Mouse (Mus musculus): ENCODE data around the gene Crim1. TPM values are rescaled to one million over a fixed set of nuclear protein-coding genes. Genes with fewer than 3 reads are reported as not detected.

Gene Crim1
- polyA plus RNA-seq, 1 experiment from 2014 or later = 3.3 TPM

- Histone ChIP-seq H3K4me3 (no peak overlapping the region), H3K27me3 (replicated peaks) (no peaks in the 10 kb centered on the region), H3K27ac (ENCODE audit: poor library complexity, severe bottlenecking) (no peak overlapping the region), H3K9me3 (replicated peaks) (no peaks in the 10 kb centered on the region), H3K9ac (no peak overlapping the region), H3K4me1 (replicated peaks) (peaks cover 16% of the 10 kb centered on the region), H3K36me3 (no peaks in the 10 kb centered on the region), H3K4me2 (no peak overlapping the region)
- WGBS = 60% methylated on average over 5 of the region's 5 CpGs
- ATAC-seq (ENCODE audit: insufficient number of reproducible peaks, low FRiP score) = no peak
Observed at GRCm38 (mm10) chr17:78211881-78212280, 11.8 kb downstream of the Crim1 start.

- Histone ChIP-seq H3K27ac (ENCODE audit: poor library complexity, severe bottlenecking) (no peak overlapping the region), H3K36me3 (no peaks in the 10 kb centered on the region), H3K27me3 (replicated peaks) (no peaks in the 10 kb centered on the region), H3K4me2 (no peak overlapping the region), H3K4me3 (no peak overlapping the region), H3K4me1 (replicated peaks) (peaks cover 17% of the 10 kb centered on the region), H3K9ac (no peak overlapping the region), H3K9me3 (replicated peaks) (no peaks in the 10 kb centered on the region)
- ATAC-seq (ENCODE audit: insufficient number of reproducible peaks, low FRiP score) = no peak
- WGBS = 55% methylated on average over 6 of the region's 6 CpGs
Observed at GRCm38 (mm10) chr17:78213128-78213527, 13.1 kb downstream of the Crim1 start.

- no peaks in the 10 kb centered on the region for H3K36me3 ChIP-seq
- peaks cover 31% of the 10 kb centered on the region for H3K4me1 ChIP-seq (replicated peaks)
- H3K27ac ChIP-seq (ENCODE audit: poor library complexity, severe bottlenecking) = peak overlapping the region; percentile 18; the same call in 1 of the 2 replicates
- H3K9ac ChIP-seq = no peak overlapping the region
- no peaks in the 10 kb centered on the region for H3K27me3 ChIP-seq (replicated peaks)
- WGBS = 46% methylated on average over 3 of the region's 3 CpGs
- H3K4me3 ChIP-seq = no peak overlapping the region
- no peak overlapping the region for H3K4me2 ChIP-seq
- ATAC-seq (ENCODE audit: insufficient number of reproducible peaks, low FRiP score) = no peak
- no peaks in the 10 kb centered on the region for H3K9me3 ChIP-seq (replicated peaks)
Observed at GRCm38 (mm10) chr17:78216526-78216925, 16.5 kb downstream of the Crim1 start.

- ATAC-seq (ENCODE audit: insufficient number of reproducible peaks, low FRiP score) = no peak
- peaks cover 36% of the 10 kb centered on the region for H3K4me1 ChIP-seq (replicated peaks)
- no peaks in the 10 kb centered on the region for H3K27me3 ChIP-seq (replicated peaks)
- no peaks in the 10 kb centered on the region for H3K9me3 ChIP-seq (replicated peaks)
- H3K27ac ChIP-seq (ENCODE audit: poor library complexity, severe bottlenecking) = no peak overlapping the region
- H3K4me3 ChIP-seq = no peak overlapping the region
- WGBS = 64% methylated on average over 6 of the region's 6 CpGs
- H3K36me3 ChIP-seq = no peaks in the 10 kb centered on the region
- no peak overlapping the region for H3K9ac ChIP-seq
- H3K4me2 ChIP-seq = no peak overlapping the region
Observed at GRCm38 (mm10) chr17:78217406-78217805, 17.4 kb downstream of the Crim1 start.

- H3K9ac ChIP-seq = no peak overlapping the region
- H3K4me1 ChIP-seq (replicated peaks) = peaks cover 31% of the 10 kb centered on the region
- H3K27me3 ChIP-seq (replicated peaks) = no peaks in the 10 kb centered on the region
- H3K27ac ChIP-seq (ENCODE audit: poor library complexity, severe bottlenecking) = no peak overlapping the region
- H3K4me3 ChIP-seq = no peak overlapping the region
- ATAC-seq (ENCODE audit: insufficient number of reproducible peaks, low FRiP score) = no peak; the same call in 1 of the 2 replicates
- H3K4me2 ChIP-seq = no peak overlapping the region
- H3K36me3 ChIP-seq = no peaks in the 10 kb centered on the region
- no peaks in the 10 kb centered on the region for H3K9me3 ChIP-seq (replicated peaks)
- 69% methylated on average over 10 of the region's 10 CpGs for WGBS
Observed at GRCm38 (mm10) chr17:78218506-78219232, 18.6 kb downstream of the Crim1 start.

- H3K4me1 ChIP-seq (replicated peaks) = peaks cover 26% of the 10 kb centered on the region
- H3K36me3 ChIP-seq = no peaks in the 10 kb centered on the region
- H3K4me2 ChIP-seq = no peak overlapping the region
- H3K9ac ChIP-seq = no peak overlapping the region
- ATAC-seq (ENCODE audit: insufficient number of reproducible peaks, low FRiP score) = no peak
- no peaks in the 10 kb centered on the region for H3K9me3 ChIP-seq (replicated peaks)
- H3K27me3 ChIP-seq (replicated peaks) = no peaks in the 10 kb centered on the region
- H3K4me3 ChIP-seq = no peak overlapping the region
- no peak overlapping the region for H3K27ac ChIP-seq (ENCODE audit: poor library complexity, severe bottlenecking)
- 53% methylated on average over 8 of the region's 8 CpGs for WGBS
Observed at GRCm38 (mm10) chr17:78221007-78221642, 21.1 kb downstream of the Crim1 start.

GRCm38 (mm10) chr17:78221860-78222259 is 21.8 kb downstream of the Crim1 start:
- Histone ChIP-seq H3K36me3 (no peaks in the 10 kb centered on the region), H3K4me1 (replicated peaks) (peaks cover 20% of the 10 kb centered on the region), H3K27me3 (replicated peaks) (no peaks in the 10 kb centered on the region), H3K9ac (no peak overlapping the region), H3K4me3 (no peak overlapping the region), H3K4me2 (no peak overlapping the region), H3K9me3 (replicated peaks) (no peaks in the 10 kb centered on the region), H3K27ac (ENCODE audit: poor library complexity, severe bottlenecking) (no peak overlapping the region)
- no peak for ATAC-seq (ENCODE audit: insufficient number of reproducible peaks, low FRiP score)
- 90% methylated on average over 1 of the region's 1 CpGs for WGBS

GRCm38 (mm10) chr17:78223988-78224387 is 23.9 kb downstream of the Crim1 start:
- H3K9me3 ChIP-seq (replicated peaks) = no peaks in the 10 kb centered on the region
- no peaks in the 10 kb centered on the region for H3K27me3 ChIP-seq (replicated peaks)
- no peak for ATAC-seq (ENCODE audit: insufficient number of reproducible peaks, low FRiP score)
- peaks cover 12% of the 10 kb centered on the region for H3K4me1 ChIP-seq (replicated peaks)
- H3K4me3 ChIP-seq = no peak overlapping the region
- H3K36me3 ChIP-seq = no peaks in the 10 kb centered on the region
- H3K4me2 ChIP-seq = no peak overlapping the region
- 75% methylated on average over 10 of the region's 10 CpGs for WGBS
- H3K9ac ChIP-seq = no peak overlapping the region
- H3K27ac ChIP-seq (ENCODE audit: poor library complexity, severe bottlenecking) = no peak overlapping the region

- no peak overlapping the region for H3K27ac ChIP-seq (ENCODE audit: poor library complexity, severe bottlenecking)
- H3K4me2 ChIP-seq = no peak overlapping the region
- H3K36me3 ChIP-seq = no peaks in the 10 kb centered on the region
- no peak overlapping the region for H3K4me3 ChIP-seq
- H3K27me3 ChIP-seq (replicated peaks) = no peaks in the 10 kb centered on the region
- 62% methylated on average over 5 of the region's 5 CpGs for WGBS
- no peak for ATAC-seq (ENCODE audit: insufficient number of reproducible peaks, low FRiP score)
- no peak overlapping the region for H3K9ac ChIP-seq
- peaks cover 11% of the 10 kb centered on the region for H3K4me1 ChIP-seq (replicated peaks)
- no peaks in the 10 kb centered on the region for H3K9me3 ChIP-seq (replicated peaks)
Observed at GRCm38 (mm10) chr17:78225547-78225946, 25.5 kb downstream of the Crim1 start.

- Histone ChIP-seq H3K36me3 (no peaks in the 10 kb centered on the region), H3K4me3 (no peak overlapping the region), H3K27me3 (replicated peaks) (no peaks in the 10 kb centered on the region), H3K9me3 (replicated peaks) (no peaks in the 10 kb centered on the region), H3K4me2 (no peak overlapping the region), H3K4me1 (replicated peaks) (peaks cover under 1% of the 10 kb centered on the region; the same call in 1 of the 2 replicates), H3K9ac (no peak overlapping the region), H3K27ac (ENCODE audit: poor library complexity, severe bottlenecking) (no peak overlapping the region)
- 64% methylated on average over 3 of the region's 3 CpGs for WGBS
- no peak for ATAC-seq (ENCODE audit: insufficient number of reproducible peaks, low FRiP score)
Observed at GRCm38 (mm10) chr17:78227211-78227610, 27.2 kb downstream of the Crim1 start.

GRCm38 (mm10) chr17:78231567-78231966 is 31.5 kb downstream of the Crim1 start:
- Histone ChIP-seq H3K9me3 (replicated peaks) (no peaks in the 10 kb centered on the region), H3K27me3 (replicated peaks) (no peaks in the 10 kb centered on the region), H3K4me2 (no peak overlapping the region), H3K9ac (no peak overlapping the region), H3K4me1 (replicated peaks) (peaks cover 9% of the 10 kb centered on the region), H3K4me3 (no peak overlapping the region), H3K27ac (ENCODE audit: poor library complexity, severe bottlenecking) (no peak overlapping the region), H3K36me3 (no peaks in the 10 kb centered on the region)
- ATAC-seq (ENCODE audit: insufficient number of reproducible peaks, low FRiP score) = no peak
- WGBS = 90% methylated on average over 5 of the region's 5 CpGs

Measured in heart, embryonic 12.5 days (tissue).